Mouse (Mus musculus) liver, embryonic 13.5 days (tissue): ENCODE results near the gene Vgll3. TPM values are rescaled to one million over a fixed set of nuclear protein-coding genes. Genes with fewer than 3 reads are reported as not detected.

ENCODE experiments used
- ATAC-seq: fragments of 200-750 bp; cut with Nextera tagmentation; 2 replicates; pipeline ENCODE4 v1.8.0; 2017; ENCODE audit warnings: low read depth, mild to moderate bottlenecking, moderate number of reproducible peaks, moderate library complexity
- DNase-seq: peaks from one replicate; pipeline ENCODE4 v3.0.0; 2022
- H3K27ac ChIP-seq: fragments of 300-500 bp; sonication (generic); 2 replicates; pipeline ENCODE4 v1.5.1; 2015; ENCODE audit warnings: moderate library complexity, mild to moderate bottlenecking, inconsistent platforms
- H3K27me3 ChIP-seq: fragments of 300-500 bp; sonication (generic); 2 replicates; pipeline ENCODE4 v1.6.1; 2015; ENCODE audit warnings: mild to moderate bottlenecking, inconsistent platforms
- H3K36me3 ChIP-seq: fragments of 300-500 bp; sonication (generic); 2 replicates; pipeline ENCODE4 v1.6.1; 2015; ENCODE audit warnings: mild to moderate bottlenecking, inconsistent platforms
- H3K4me1 ChIP-seq: fragments of 300-500 bp; sonication (generic); replicated peaks from 2 replicates; pipeline ENCODE4 v1.6.1; 2015; ENCODE audit warnings: inconsistent platforms
- H3K4me2 ChIP-seq: fragments of 300-500 bp; sonication (generic); 2 replicates; pipeline ENCODE4 v1.6.1; 2015; ENCODE audit warnings: inconsistent platforms, mild to moderate bottlenecking, moderate library complexity
- H3K4me3 ChIP-seq: fragments of 300-500 bp; sonication (generic); replicated peaks from 2 replicates; pipeline ENCODE4 v1.5.1; 2015; ENCODE audit warnings: mild to moderate bottlenecking, inconsistent platforms
- H3K9ac ChIP-seq: fragments of 300-500 bp; sonication (generic); 2 replicates; pipeline ENCODE4 v1.6.1; 2015; ENCODE audit warnings: mild to moderate bottlenecking, inconsistent platforms
- H3K9me3 ChIP-seq: fragments of 300-500 bp; sonication (generic); replicated peaks from 2 replicates; pipeline ENCODE4 v1.6.1; 2016; ENCODE audit warnings: inconsistent platforms
- WGBS: fragments of 180-500 bp; shearing (Covaris S2); methylation state at CpG from one replicate; pipeline ENCODE4 v1.1.7; 2015; ENCODE audit not compliant: insufficient replicate concordance; 5-methylcytosine and 5-hydroxymethylcytosine counted together
- polyA plus RNA-seq: library from polyadenylated mRNA; unstranded; fragments of >200 nt; fragmentation: Nextera tagmentation; extraction: Ambion mirVana; gene quantifications from 2 replicates; pipeline ENCODE4 v1.2.1, GENCODE M21; 2015

Vgll3 gene
- polyA plus RNA-seq, result 0.19 and 0.22 TPM in 2 replicates

DNA sequence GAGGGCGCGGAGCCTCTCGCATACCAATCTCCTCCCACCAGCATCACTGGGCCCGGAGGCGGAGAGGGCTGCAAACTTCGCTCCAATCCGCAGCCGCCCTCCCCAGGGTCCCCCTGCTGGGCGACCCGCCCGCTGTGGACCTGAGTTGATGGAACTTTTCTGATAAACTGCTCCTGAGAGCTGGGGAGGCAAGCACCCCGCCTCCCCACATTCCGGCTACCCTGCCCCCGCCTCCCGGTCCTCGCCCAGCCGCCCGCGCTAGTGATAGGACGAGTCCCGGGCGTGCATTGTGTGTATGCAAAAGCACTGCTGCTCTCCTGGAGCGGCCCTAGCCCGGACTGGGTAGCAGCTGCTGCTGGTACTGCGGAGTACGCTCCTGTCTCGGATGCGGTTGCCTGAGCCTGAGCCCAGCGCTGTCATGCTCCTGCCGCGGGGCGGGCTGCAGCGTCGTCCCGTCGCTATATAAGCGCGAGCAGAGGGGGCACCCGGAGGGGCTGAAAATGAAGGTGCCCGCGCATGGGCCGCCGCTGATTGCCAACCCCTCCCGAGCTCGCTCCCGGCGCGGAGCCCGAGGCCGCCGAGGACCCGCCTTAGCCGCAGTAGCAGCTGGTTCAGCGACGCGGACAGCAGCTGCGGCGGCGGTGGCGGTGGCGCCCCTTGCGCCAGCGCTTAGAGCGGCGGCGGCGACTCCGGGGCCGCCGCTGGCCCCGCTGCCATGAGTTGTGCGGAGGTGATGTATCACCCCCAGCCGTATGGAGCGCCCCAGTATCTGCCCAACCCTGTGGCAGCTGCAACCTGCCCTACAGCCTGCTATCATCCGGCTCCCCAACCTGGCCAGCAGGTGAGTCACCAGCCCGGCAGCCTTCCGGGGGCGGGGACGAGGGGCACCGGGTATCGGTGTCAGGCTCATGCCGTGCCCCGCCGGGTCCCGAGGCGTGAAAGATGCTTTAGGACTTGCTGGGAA is at the start of gene Vgll3:
Vgll3 (plus strand) TSS at position 340 of the 964 bp plus-strand sequence.
- Histone ChIP-seq H3K27me3 (peaks cover 23% of the 10 kb centered on the region), H3K4me2 (peak within 1 kb of the TSS; percentile 66), H3K4me1 (no peaks in the 10 kb centered on the region), H3K4me3 (peak within 1 kb of the TSS; percentile 51), H3K36me3 (no peaks in the 10 kb centered on the region), H3K9ac (no peak within 1 kb of the TSS), H3K9me3 (no peaks in the 10 kb centered on the region), H3K27ac (no peak within 1 kb of the TSS)
- DNase-seq (no peak), ATAC-seq (peak; percentile 78)
- WGBS, result 1% methylated on average over 86 of the region's 86 CpGs

DNA sequence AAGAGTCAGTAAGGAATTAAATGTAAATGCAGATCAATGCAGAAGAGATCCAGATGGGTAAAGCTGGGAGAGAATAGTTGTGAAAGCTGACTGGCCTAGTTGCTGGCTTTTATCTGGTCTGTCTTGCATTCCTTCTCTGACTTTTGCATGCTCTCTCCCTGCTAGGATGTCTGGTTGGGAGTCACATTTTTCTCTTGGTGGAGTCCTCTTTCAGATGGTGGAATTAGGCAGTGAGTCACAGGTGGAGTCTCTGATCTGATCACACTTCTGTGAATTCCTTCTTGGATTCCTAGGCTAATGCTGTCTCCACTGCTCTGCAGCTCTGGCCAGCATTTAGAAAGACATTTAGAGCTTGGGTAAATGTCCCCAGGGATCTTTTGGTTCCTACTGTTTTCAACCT is 49.1 kb upstream of the Vgll3 start:
- Histone ChIP-seq H3K4me1 (no peaks in the 10 kb centered on the region), H3K4me2 (no peak overlapping the region), H3K36me3 (no peaks in the 10 kb centered on the region), H3K27me3 (no peaks in the 10 kb centered on the region), H3K27ac (no peak overlapping the region), H3K4me3 (no peak overlapping the region), H3K9me3 (peaks cover 3% of the 10 kb centered on the region; the same call in 1 of the 2 replicates), H3K9ac (no peak overlapping the region)
- no peak for ATAC-seq
- no peak for DNase-seq

DNA sequence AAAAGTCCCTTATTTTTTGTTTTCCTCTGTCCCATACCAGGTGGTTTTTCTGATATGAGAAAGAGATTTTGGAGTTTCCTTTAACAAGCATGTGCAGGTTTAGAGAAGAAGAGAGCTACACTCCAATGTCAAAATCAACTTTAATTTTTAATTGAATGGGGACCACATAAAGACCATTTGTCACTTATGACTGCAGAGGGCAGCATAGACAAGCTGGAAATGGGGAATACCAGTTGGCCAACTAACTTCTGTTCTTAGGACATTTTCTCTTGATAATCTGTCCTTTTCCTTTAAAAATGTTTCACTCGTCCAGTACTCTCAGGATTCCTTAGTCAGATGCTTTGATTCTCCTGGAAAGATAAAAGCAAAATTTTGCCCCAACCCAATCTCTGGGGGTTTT is 29.1 kb upstream of the Vgll3 start:
- Histone ChIP-seq H3K27me3 (no peaks in the 10 kb centered on the region), H3K4me1 (no peaks in the 10 kb centered on the region), H3K4me2 (no peak overlapping the region), H3K27ac (no peak overlapping the region), H3K9me3 (no peaks in the 10 kb centered on the region), H3K9ac (no peak overlapping the region), H3K4me3 (no peak overlapping the region), H3K36me3 (no peaks in the 10 kb centered on the region)
- no peak for DNase-seq
- no peak for ATAC-seq
- WGBS, result 35% methylated on average over 1 of the region's 1 CpGs

DNA sequence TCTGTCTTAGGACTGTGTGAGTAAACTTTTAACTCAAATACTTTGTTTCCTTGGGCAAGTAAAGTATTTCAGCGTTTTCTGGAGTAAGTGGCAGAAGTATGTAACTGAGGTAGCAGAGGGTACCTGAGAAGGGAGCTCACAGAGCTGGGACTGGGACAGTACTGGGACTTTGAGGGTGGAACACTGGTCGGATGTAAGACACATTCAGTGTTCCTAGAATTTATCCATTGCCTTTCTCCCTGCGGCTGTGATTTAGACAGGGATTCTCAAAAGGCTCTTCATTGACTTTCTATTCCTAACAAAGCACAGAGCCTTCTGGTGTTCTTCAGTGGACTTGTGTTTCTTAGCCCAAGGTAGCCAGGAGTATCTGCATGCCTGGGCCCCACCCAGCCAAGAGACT is 1.0 kb downstream of the Vgll3 start:
- ATAC-seq, result no peak
- no peak overlapping the region for H3K4me3 ChIP-seq
- 0 out of 2 replicates have a peak overlapping the region, but pooled peaks have one; percentile 66 for H3K4me2 ChIP-seq
- peaks cover 23% of the 10 kb centered on the region for H3K27me3 ChIP-seq
- no peaks in the 10 kb centered on the region for H3K36me3 ChIP-seq
- 29% methylated on average over 3 of the region's 3 CpGs for WGBS
- DNase-seq, result no peak
- no peaks in the 10 kb centered on the region for H3K9me3 ChIP-seq
- no peak overlapping the region for H3K9ac ChIP-seq
- H3K4me1 ChIP-seq, result no peaks in the 10 kb centered on the region
- H3K27ac ChIP-seq, result no peak overlapping the region

DNA sequence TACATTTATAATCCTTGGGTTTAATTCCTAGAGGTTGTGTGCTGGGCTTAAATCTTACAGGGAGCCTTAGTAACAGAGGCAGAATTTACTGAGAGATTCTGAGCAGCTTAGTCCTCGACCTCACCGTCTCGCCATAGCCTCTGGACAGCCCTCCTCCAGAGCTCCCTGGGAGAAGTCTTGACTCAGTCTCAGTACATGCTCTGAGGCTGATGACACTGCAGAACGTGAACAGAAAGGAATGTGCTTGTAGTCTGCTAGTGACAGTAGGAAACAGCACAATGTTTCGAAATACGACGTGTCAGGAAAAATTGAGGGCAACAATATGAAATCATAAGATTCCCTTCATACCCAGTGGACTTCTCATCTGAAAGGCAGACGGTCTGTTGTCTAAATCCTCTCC is 3.7 kb downstream of the Vgll3 start:
- no peak overlapping the region for H3K27ac ChIP-seq
- 59% methylated on average over 8 of the region's 8 CpGs for WGBS
- no peaks in the 10 kb centered on the region for H3K36me3 ChIP-seq
- DNase-seq (no peak), ATAC-seq (no peak)
- H3K9me3 ChIP-seq, result no peaks in the 10 kb centered on the region
- no peak overlapping the region for H3K9ac ChIP-seq
- H3K4me1 ChIP-seq, result no peaks in the 10 kb centered on the region
- H3K27me3 ChIP-seq, result peaks cover 23% of the 10 kb centered on the region
- H3K4me2 ChIP-seq, result no peak overlapping the region
- no peak overlapping the region for H3K4me3 ChIP-seq

DNA sequence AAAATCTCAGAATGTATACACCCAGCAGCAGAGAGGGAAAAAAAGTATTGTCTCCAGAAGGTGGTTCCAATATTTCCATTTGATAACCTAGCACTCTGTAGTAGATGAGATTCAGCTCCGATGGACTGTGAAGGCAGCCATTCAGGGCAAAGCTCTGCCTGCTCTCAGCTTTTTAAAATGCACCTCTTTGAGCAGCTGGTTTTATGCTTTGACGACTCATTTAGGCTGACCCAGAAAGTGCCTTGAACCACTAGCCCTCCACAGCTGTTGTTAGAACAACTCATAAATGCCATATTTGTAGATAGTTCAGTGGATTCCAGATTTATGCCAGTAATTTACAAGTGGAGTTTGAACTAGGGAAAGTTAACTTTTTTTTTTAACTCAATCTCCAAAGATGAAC is 5.7 kb downstream of the Vgll3 start:
- Histone ChIP-seq H3K9me3 (no peaks in the 10 kb centered on the region), H3K4me2 (no peak overlapping the region), H3K4me3 (no peak overlapping the region), H3K36me3 (no peaks in the 10 kb centered on the region), H3K27ac (no peak overlapping the region), H3K4me1 (no peaks in the 10 kb centered on the region), H3K9ac (no peak overlapping the region), H3K27me3 (peaks cover 9% of the 10 kb centered on the region)
- no peak for ATAC-seq
- no peak for DNase-seq
- WGBS, result 55% methylated on average over 2 of the region's 2 CpGs

DNA sequence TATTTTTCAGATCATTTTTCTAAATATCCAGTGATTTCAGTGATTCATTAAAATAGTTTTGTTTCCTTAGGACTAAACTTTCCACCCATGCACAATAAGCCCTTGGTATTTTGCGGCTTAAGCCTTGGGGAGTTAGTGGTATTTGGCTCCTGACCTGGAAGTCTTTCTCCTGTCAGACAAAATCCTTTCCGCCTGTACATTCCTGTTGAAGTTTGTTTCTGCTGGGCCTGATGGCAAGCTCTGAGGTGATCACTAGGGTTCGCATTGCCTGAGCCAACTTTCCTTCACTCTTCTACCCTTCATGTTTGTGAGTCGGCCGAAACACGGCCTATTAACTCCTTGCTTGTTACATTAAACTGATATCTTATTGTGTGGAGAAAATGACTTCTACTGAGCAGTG is 8.7 kb downstream of the Vgll3 start:
- no peaks in the 10 kb centered on the region for H3K27me3 ChIP-seq
- H3K4me2 ChIP-seq, result no peak overlapping the region
- H3K4me3 ChIP-seq, result no peak overlapping the region
- H3K9me3 ChIP-seq, result no peaks in the 10 kb centered on the region
- no peak overlapping the region for H3K27ac ChIP-seq
- WGBS, result 70% methylated on average over 6 of the region's 6 CpGs
- ATAC-seq (no peak), DNase-seq (no peak)
- H3K4me1 ChIP-seq, result no peaks in the 10 kb centered on the region
- no peaks in the 10 kb centered on the region for H3K36me3 ChIP-seq
- no peak overlapping the region for H3K9ac ChIP-seq

DNA sequence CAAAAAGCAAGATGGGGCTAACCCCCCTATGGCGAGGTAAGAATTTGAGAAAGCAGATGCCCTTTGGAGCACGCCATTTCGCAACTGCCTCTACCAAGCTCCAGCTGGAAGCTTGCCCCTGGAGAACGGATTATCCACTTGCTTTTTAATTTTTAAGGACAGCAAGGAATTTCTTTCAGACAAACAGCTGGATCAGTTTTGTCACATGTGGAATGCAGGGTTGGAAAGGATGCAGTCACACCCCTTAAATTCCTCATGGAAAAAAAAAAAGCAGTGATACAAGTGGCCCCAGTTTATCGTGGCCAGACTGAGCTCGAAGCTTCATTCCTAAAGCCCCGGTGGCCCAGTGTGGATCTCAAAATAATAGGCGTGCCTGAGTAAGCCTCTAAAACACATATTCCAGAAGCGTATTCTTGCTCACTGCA is 13.1 kb downstream of the Vgll3 start:
- no peaks in the 10 kb centered on the region for H3K4me1 ChIP-seq
- no peaks in the 10 kb centered on the region for H3K36me3 ChIP-seq
- no peaks in the 10 kb centered on the region for H3K9me3 ChIP-seq
- DNase-seq, result no peak
- H3K9ac ChIP-seq, result no peak overlapping the region
- no peak overlapping the region for H3K4me3 ChIP-seq
- no peaks in the 10 kb centered on the region for H3K27me3 ChIP-seq
- no peak overlapping the region for H3K27ac ChIP-seq
- no peak overlapping the region for H3K4me2 ChIP-seq
- 69% methylated on average over 9 of the region's 9 CpGs for WGBS
- ATAC-seq, result no peak

DNA sequence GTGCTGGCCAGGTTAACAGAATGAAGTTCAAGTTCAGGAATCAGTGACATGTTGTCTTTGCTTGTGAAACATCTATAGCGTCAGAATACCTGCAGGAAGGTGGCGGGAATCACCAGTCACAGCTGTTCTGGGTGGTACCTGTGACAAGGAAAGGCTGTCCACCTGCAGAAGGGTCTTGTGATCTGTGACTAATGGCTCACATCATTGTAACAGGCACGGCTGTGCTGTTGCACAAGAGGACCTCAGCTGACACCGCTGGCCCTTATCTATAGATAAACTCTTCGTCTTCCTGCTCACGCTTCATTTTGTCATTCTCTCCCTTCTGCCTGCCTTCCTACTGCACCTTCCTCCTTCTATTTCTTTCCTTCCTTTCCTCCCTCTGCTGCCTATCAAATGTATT is 14.0 kb downstream of the Vgll3 start:
- no peaks in the 10 kb centered on the region for H3K27me3 ChIP-seq
- H3K36me3 ChIP-seq, result no peaks in the 10 kb centered on the region
- H3K27ac ChIP-seq, result no peak overlapping the region
- H3K4me1 ChIP-seq, result no peaks in the 10 kb centered on the region
- DNase-seq (no peak), ATAC-seq (no peak)
- H3K4me2 ChIP-seq, result no peak overlapping the region
- no peak overlapping the region for H3K9ac ChIP-seq
- 67% methylated on average over 6 of the region's 6 CpGs for WGBS
- no peak overlapping the region for H3K4me3 ChIP-seq
- H3K9me3 ChIP-seq, result no peaks in the 10 kb centered on the region

DNA sequence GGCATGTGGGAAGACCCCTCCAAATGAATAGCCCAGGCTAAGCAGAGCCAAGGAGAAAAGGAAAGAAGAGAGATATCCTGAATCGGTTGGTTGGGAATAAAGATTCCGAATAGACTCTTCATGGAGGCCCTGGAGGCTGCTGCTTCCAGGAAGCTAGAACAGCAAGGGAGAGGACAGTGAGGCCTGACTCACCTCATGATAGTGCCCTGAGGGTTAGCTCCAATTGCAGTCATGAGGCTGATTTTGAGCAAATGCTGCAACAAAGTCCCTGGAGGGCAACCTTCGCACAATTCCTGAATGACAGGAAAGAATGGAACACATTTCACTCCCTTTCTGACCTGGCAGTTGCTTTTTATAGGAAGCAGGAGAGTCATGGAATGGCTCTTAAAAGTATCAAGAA is 19.7 kb downstream of the Vgll3 start:
- DNase-seq, result no peak
- Histone ChIP-seq H3K36me3 (no peaks in the 10 kb centered on the region), H3K4me3 (no peak overlapping the region), H3K9me3 (no peaks in the 10 kb centered on the region; the same call in 1 of the 2 replicates), H3K4me1 (no peaks in the 10 kb centered on the region), H3K27me3 (no peaks in the 10 kb centered on the region), H3K9ac (no peak overlapping the region), H3K27ac (no peak overlapping the region), H3K4me2 (no peak overlapping the region)
- ATAC-seq, result no peak
- 69% methylated on average over 3 of the region's 3 CpGs for WGBS

DNA sequence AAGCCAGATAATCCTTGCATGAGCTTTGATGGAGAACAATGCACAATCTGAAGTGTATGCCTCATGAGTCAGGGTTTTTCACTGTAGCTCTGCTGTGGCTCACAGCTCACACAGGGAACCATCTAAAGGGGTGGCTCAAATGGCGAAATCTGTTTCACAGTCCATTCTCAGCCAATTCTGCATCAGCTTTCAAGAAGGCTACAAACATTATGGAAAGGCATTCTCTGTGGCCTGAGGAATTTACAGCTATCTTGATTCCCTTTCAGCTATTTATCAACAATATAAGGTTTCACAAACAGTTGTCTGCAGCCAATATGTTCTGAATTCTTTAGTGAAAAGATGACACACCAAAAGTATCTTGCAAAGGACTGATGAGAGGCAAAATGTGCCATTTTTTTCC is 35.1 kb downstream of the Vgll3 start:
- Histone ChIP-seq H3K9me3 (no peaks in the 10 kb centered on the region), H3K9ac (no peak overlapping the region), H3K36me3 (no peaks in the 10 kb centered on the region), H3K27ac (no peak overlapping the region), H3K4me3 (no peak overlapping the region), H3K4me2 (no peak overlapping the region), H3K4me1 (no peaks in the 10 kb centered on the region), H3K27me3 (no peaks in the 10 kb centered on the region)
- ATAC-seq (no peak), DNase-seq (no peak)
- 41% methylated on average over 1 of the region's 1 CpGs for WGBS

DNA sequence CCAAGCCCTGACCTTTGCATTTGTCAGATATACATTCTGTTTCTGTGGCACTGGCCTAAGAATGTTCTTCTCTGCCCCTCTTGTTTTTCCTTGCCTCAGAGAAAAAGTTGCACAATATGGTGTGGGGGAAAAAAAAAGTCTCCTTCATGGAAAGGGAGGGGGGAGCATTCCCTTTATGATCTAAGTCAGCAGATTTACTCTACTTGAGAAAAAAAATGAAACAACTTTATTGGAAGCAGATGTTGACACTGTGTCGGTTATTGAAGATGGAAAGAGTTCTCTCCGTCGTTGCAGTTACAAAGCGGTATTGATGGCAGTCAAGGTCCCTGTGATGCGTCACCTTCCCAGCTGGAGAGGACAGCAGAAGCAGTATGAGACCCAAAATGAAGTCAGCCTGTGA is 49.4 kb downstream of the Vgll3 start:
- no peak for ATAC-seq

More for the DNA sequence above, 49.4 kb downstream of the Vgll3 start:
- Histone ChIP-seq H3K4me1 (no peaks in the 10 kb centered on the region), H3K9ac (no peak overlapping the region), H3K27me3 (no peaks in the 10 kb centered on the region), H3K4me2 (no peak overlapping the region), H3K27ac (no peak overlapping the region), H3K36me3 (no peaks in the 10 kb centered on the region), H3K9me3 (no peaks in the 10 kb centered on the region), H3K4me3 (no peak overlapping the region)
- DNase-seq, result no peak
- WGBS, result 73% methylated on average over 5 of the region's 5 CpGs
